Mouse (Mus musculus) lung, adult 2 months (tissue): Measurements from ENCODE around the gene Rheb.

Experiments used
- CTCF ChIP-seq: fragments of 200-500 bp; IDR thresholded peaks from 2 replicates; pipeline ENCODE4 v1.5.1; 2011; ENCODE audit warnings: mild to moderate bottlenecking, low read length, control low read depth; ENCODE audit not compliant: insufficient read depth
- POLR2A ChIP-seq: fragments of 200-500 bp; IDR thresholded peaks from 2 replicates; pipeline ENCODE4 v1.6.1; 2011; ENCODE audit warnings: low read depth, mild to moderate bottlenecking, control low read depth, low read length, borderline replicate concordance; ENCODE audit errors: extremely low read depth

GRCm38 (mm10) chr5:24828446-24828845 is 14.0 kb downstream of the Rheb start:
- TF ChIP-seq POLR2A: no peak
- TF ChIP-seq CTCF: no peak
